Mouse (Mus musculus): ENCODE results near the gene Ldlrad2. TPM values are rescaled to one million over a fixed set of nuclear protein-coding genes. Genes with fewer than 3 reads are reported as not detected.

Ldlrad2 gene
- polyA plus RNA-seq, 1 experiment: not detected

Other genes starting within 250 kb of the Ldlrad2 start
- gene Cdc42, start 216.8 kb downstream of the Ldlrad2 start, polyA plus RNA-seq (2012; ENCODE audit: insufficient read depth, insufficient read length, missing spikeins): 352 and 400 TPM in 2 replicates
- not detected in 2 replicates for gene Cela3a, start 164.8 kb downstream of the Ldlrad2 start, polyA plus RNA-seq (2012; ENCODE audit: insufficient read depth, insufficient read length, missing spikeins)
- gene Cela3b, start 144.0 kb downstream of the Ldlrad2 start, polyA plus RNA-seq (2012; ENCODE audit: insufficient read depth, insufficient read length, missing spikeins): not detected in 2 replicates
- not detected in 2 replicates for gene 1700013G24Rik, start 121.3 kb downstream of the Ldlrad2 start, polyA plus RNA-seq (2012; ENCODE audit: insufficient read depth, insufficient read length, missing spikeins)
- 32.5 and 49.7 TPM in 2 replicates for gene Hspg2, start 105.8 kb downstream of the Ldlrad2 start, polyA plus RNA-seq (2012; ENCODE audit: insufficient read depth, insufficient read length, missing spikeins)
- 25.2 and 62.5 TPM in 2 replicates for gene Usp48, start 19.2 kb upstream of the Ldlrad2 start, polyA plus RNA-seq (2012; ENCODE audit: insufficient read depth, insufficient read length, missing spikeins)
- 27.7 and 29.4 TPM in 2 replicates for gene Rap1gap, start 90.2 kb upstream of the Ldlrad2 start, polyA plus RNA-seq (2012; ENCODE audit: insufficient read depth, insufficient read length, missing spikeins)
- 7.5 and 20.7 TPM in 2 replicates for gene Alpl, start 221.8 kb upstream of the Ldlrad2 start, polyA plus RNA-seq (2012; ENCODE audit: insufficient read depth, insufficient read length, missing spikeins)